Mouse (Mus musculus): ENCODE results near the gene Ogg1. TPM values are rescaled to one million over a fixed set of nuclear protein-coding genes. Genes with fewer than 3 reads are reported as not detected.
A peak's percentile ranks its signal among the peaks of the same experiment; 100 is the strongest.

The Ogg1 gene
- polyA plus RNA-seq, 1 experiment from 2014 or later = 12.6 TPM

- Histone ChIP-seq H3K9ac (ENCODE audit: low read length) (no peak overlapping the region), H3K36me3 (ENCODE audit: control insufficient read depth, insufficient read depth, low read length) (no peaks in the 10 kb centered on the region), H3K4me1 (ENCODE audit: control insufficient read depth, insufficient read depth, low read length) (no peaks in the 10 kb centered on the region), H3K27me3 (ENCODE audit: control insufficient read depth, insufficient read depth, low read length) (no peaks in the 10 kb centered on the region; the same call in 1 of the 2 replicates), H3K9me3 (replicated peaks; ENCODE audit: control insufficient read depth, low read length) (no peaks in the 10 kb centered on the region), H3K4me3 (replicated peaks; ENCODE audit: low read length) (no peak overlapping the region), H3K27ac (ENCODE audit: low read length) (no peak overlapping the region), H3K4me2 (ENCODE audit: low read depth, low read length) (no peak overlapping the region)
- no peak for ATAC-seq (ENCODE audit: insufficient read depth, low FRiP score)
- WGBS = 66% methylated on average over 6 of the region's 6 CpGs
These were observed 36.4 kb upstream of the Ogg1 start for GRCm38 (mm10) chr6:113290346-113290745.

- 69% methylated on average over 5 of the region's 5 CpGs for WGBS
- Histone ChIP-seq H3K9ac (ENCODE audit: low read length) (no peak overlapping the region), H3K9me3 (replicated peaks; ENCODE audit: control insufficient read depth, low read length) (no peaks in the 10 kb centered on the region), H3K4me3 (replicated peaks; ENCODE audit: low read length) (no peak overlapping the region), H3K27me3 (ENCODE audit: control insufficient read depth, insufficient read depth, low read length) (no peaks in the 10 kb centered on the region; the same call in 1 of the 2 replicates), H3K36me3 (ENCODE audit: control insufficient read depth, insufficient read depth, low read length) (no peaks in the 10 kb centered on the region), H3K4me1 (ENCODE audit: control insufficient read depth, insufficient read depth, low read length) (no peaks in the 10 kb centered on the region), H3K27ac (ENCODE audit: low read length) (no peak overlapping the region), H3K4me2 (ENCODE audit: low read depth, low read length) (no peak overlapping the region)
- ATAC-seq (ENCODE audit: insufficient read depth, low FRiP score) = no peak
These were observed 33.8 kb upstream of the Ogg1 start for GRCm38 (mm10) chr6:113292938-113293337.

GRCm38 (mm10) chr6:113296046-113296445, 30.7 kb upstream of the Ogg1 start:
- no peak overlapping the region for H3K4me3 ChIP-seq (replicated peaks; ENCODE audit: low read length)
- no peak overlapping the region for H3K9ac ChIP-seq (ENCODE audit: low read length)
- ATAC-seq (ENCODE audit: insufficient read depth, low FRiP score) = no peak
- H3K27ac ChIP-seq (ENCODE audit: low read length) = no peak overlapping the region
- H3K4me1 ChIP-seq (ENCODE audit: control insufficient read depth, insufficient read depth, low read length) = no peaks in the 10 kb centered on the region
- no peaks in the 10 kb centered on the region; the same call in 1 of the 2 replicates for H3K27me3 ChIP-seq (ENCODE audit: control insufficient read depth, insufficient read depth, low read length)
- 85% methylated on average over 2 of the region's 2 CpGs for WGBS
- no peaks in the 10 kb centered on the region for H3K36me3 ChIP-seq (ENCODE audit: control insufficient read depth, insufficient read depth, low read length)
- H3K9me3 ChIP-seq (replicated peaks; ENCODE audit: control insufficient read depth, low read length) = no peaks in the 10 kb centered on the region
- no peak overlapping the region for H3K4me2 ChIP-seq (ENCODE audit: low read depth, low read length)

GRCm38 (mm10) chr6:113296639-113297038, 30.1 kb upstream of the Ogg1 start:
- no peak for ATAC-seq (ENCODE audit: insufficient read depth, low FRiP score)
- H3K4me2 ChIP-seq (ENCODE audit: low read depth, low read length) = no peak overlapping the region
- no peaks in the 10 kb centered on the region for H3K4me1 ChIP-seq (ENCODE audit: control insufficient read depth, insufficient read depth, low read length)
- WGBS = 62% methylated on average over 4 of the region's 4 CpGs
- H3K27me3 ChIP-seq (ENCODE audit: control insufficient read depth, insufficient read depth, low read length) = no peaks in the 10 kb centered on the region; the same call in 1 of the 2 replicates
- no peak overlapping the region for H3K9ac ChIP-seq (ENCODE audit: low read length)
- H3K9me3 ChIP-seq (replicated peaks; ENCODE audit: control insufficient read depth, low read length) = no peaks in the 10 kb centered on the region
- no peak overlapping the region for H3K4me3 ChIP-seq (replicated peaks; ENCODE audit: low read length)
- H3K27ac ChIP-seq (ENCODE audit: low read length) = no peak overlapping the region
- H3K36me3 ChIP-seq (ENCODE audit: control insufficient read depth, insufficient read depth, low read length) = no peaks in the 10 kb centered on the region

- no peaks in the 10 kb centered on the region for H3K27me3 ChIP-seq (ENCODE audit: control insufficient read depth, insufficient read depth, low read length)
- no peak for ATAC-seq (ENCODE audit: insufficient read depth, low FRiP score)
- 87% methylated on average over 5 of the region's 5 CpGs for WGBS
- H3K9ac ChIP-seq (ENCODE audit: low read length) = no peak overlapping the region
- H3K4me3 ChIP-seq (replicated peaks; ENCODE audit: low read length) = no peak overlapping the region
- H3K36me3 ChIP-seq (ENCODE audit: control insufficient read depth, insufficient read depth, low read length) = no peaks in the 10 kb centered on the region
- no peaks in the 10 kb centered on the region for H3K9me3 ChIP-seq (replicated peaks; ENCODE audit: control insufficient read depth, low read length)
- no peak overlapping the region for H3K4me2 ChIP-seq (ENCODE audit: low read depth, low read length)
- H3K27ac ChIP-seq (ENCODE audit: low read length) = no peak overlapping the region
- peaks cover 4% of the 10 kb centered on the region; the same call in 1 of the 2 replicates for H3K4me1 ChIP-seq (ENCODE audit: control insufficient read depth, insufficient read depth, low read length)
These were observed 25.4 kb upstream of the Ogg1 start for GRCm38 (mm10) chr6:113301350-113301749.

- H3K9me3 ChIP-seq (replicated peaks; ENCODE audit: control insufficient read depth, low read length) = no peaks in the 10 kb centered on the region
- H3K4me3 ChIP-seq (replicated peaks; ENCODE audit: low read length) = no peak overlapping the region
- H3K27me3 ChIP-seq (ENCODE audit: control insufficient read depth, insufficient read depth, low read length) = no peaks in the 10 kb centered on the region
- H3K27ac ChIP-seq (ENCODE audit: low read length) = no peak overlapping the region
- H3K9ac ChIP-seq (ENCODE audit: low read length) = no peak overlapping the region
- H3K4me1 ChIP-seq (ENCODE audit: control insufficient read depth, insufficient read depth, low read length) = peaks cover 4% of the 10 kb centered on the region; the same call in 1 of the 2 replicates
- H3K36me3 ChIP-seq (ENCODE audit: control insufficient read depth, insufficient read depth, low read length) = no peaks in the 10 kb centered on the region
- no peak for ATAC-seq (ENCODE audit: insufficient read depth, low FRiP score)
- 21% methylated on average over 3 of the region's 3 CpGs for WGBS
- H3K4me2 ChIP-seq (ENCODE audit: low read depth, low read length) = no peak overlapping the region
These were observed 24.5 kb upstream of the Ogg1 start for GRCm38 (mm10) chr6:113302258-113302657.

- under 1% methylated on average over 50 of the region's 50 CpGs for WGBS
- peak; percentile 98 for ATAC-seq (ENCODE audit: insufficient read depth, low FRiP score)
- Histone ChIP-seq H3K36me3 (ENCODE audit: control insufficient read depth, insufficient read depth, low read length) (0 out of 2 replicates have a peak, but pooled peaks cover 3% of the 10 kb centered on the region), H3K27ac (ENCODE audit: low read length) (peak overlapping the region; percentile 99), H3K4me2 (ENCODE audit: low read depth, low read length) (peak overlapping the region; percentile 80), H3K4me3 (replicated peaks; ENCODE audit: low read length) (peak overlapping the region; percentile 83), H3K4me1 (ENCODE audit: control insufficient read depth, insufficient read depth, low read length) (peaks cover 15% of the 10 kb centered on the region), H3K27me3 (ENCODE audit: control insufficient read depth, insufficient read depth, low read length) (no peaks in the 10 kb centered on the region), H3K9ac (ENCODE audit: low read length) (peak overlapping the region; percentile 98), H3K9me3 (replicated peaks; ENCODE audit: control insufficient read depth, low read length) (no peaks in the 10 kb centered on the region)
These were observed 20.3 kb upstream of the Ogg1 start for GRCm38 (mm10) chr6:113306322-113306985.

GRCm38 (mm10) chr6:113306986-113307349, 19.8 kb upstream of the Ogg1 start, which contains the start of gene Brpf1:
Gene Brpf1, plus strand, starts transcription at chr6:113307137.
- H3K27ac ChIP-seq (ENCODE audit: low read length) = peak within 1 kb of the TSS; percentile 99
- 0 out of 2 replicates have a peak, but pooled peaks cover 3% of the 10 kb centered on the region for H3K36me3 ChIP-seq (ENCODE audit: control insufficient read depth, insufficient read depth, low read length)
- no peaks in the 10 kb centered on the region for H3K27me3 ChIP-seq (ENCODE audit: control insufficient read depth, insufficient read depth, low read length)
- no peaks in the 10 kb centered on the region for H3K9me3 ChIP-seq (replicated peaks; ENCODE audit: control insufficient read depth, low read length)
- ATAC-seq (ENCODE audit: insufficient read depth, low FRiP score) = peak; percentile 21; the same call in 1 of the 2 replicates
- peaks cover 15% of the 10 kb centered on the region for H3K4me1 ChIP-seq (ENCODE audit: control insufficient read depth, insufficient read depth, low read length)
- WGBS = under 1% methylated on average over 32 of the region's 32 CpGs
- H3K4me3 ChIP-seq (replicated peaks; ENCODE audit: low read length) = peak within 1 kb of the TSS; percentile 83
- H3K4me2 ChIP-seq (ENCODE audit: low read depth, low read length) = peak within 1 kb of the TSS; percentile 80
- H3K9ac ChIP-seq (ENCODE audit: low read length) = peak within 1 kb of the TSS; percentile 98

- no peaks in the 10 kb centered on the region for H3K9me3 ChIP-seq (replicated peaks; ENCODE audit: control insufficient read depth, low read length)
- H3K36me3 ChIP-seq (ENCODE audit: control insufficient read depth, insufficient read depth, low read length) = 0 out of 2 replicates have a peak, but pooled peaks cover 3% of the 10 kb centered on the region
- peak overlapping the region; percentile 99 for H3K27ac ChIP-seq (ENCODE audit: low read length)
- peaks cover 15% of the 10 kb centered on the region for H3K4me1 ChIP-seq (ENCODE audit: control insufficient read depth, insufficient read depth, low read length)
- peak overlapping the region; percentile 83 for H3K4me3 ChIP-seq (replicated peaks; ENCODE audit: low read length)
- H3K4me2 ChIP-seq (ENCODE audit: low read depth, low read length) = peak overlapping the region; percentile 80
- peak overlapping the region; percentile 98 for H3K9ac ChIP-seq (ENCODE audit: low read length)
- WGBS = under 1% methylated on average over 31 of the region's 34 CpGs
- H3K27me3 ChIP-seq (ENCODE audit: control insufficient read depth, insufficient read depth, low read length) = no peaks in the 10 kb centered on the region
- ATAC-seq (ENCODE audit: insufficient read depth, low FRiP score) = no peak
These were observed 19.2 kb upstream of the Ogg1 start for GRCm38 (mm10) chr6:113307481-113308121.
